Mouse (Mus musculus) CD8-positive naive resting alpha-beta T cell, adult 2 months (primary cell): Measurements from ENCODE around the gene Ccl17.
A peak's percentile ranks its signal among the peaks of the same experiment; 100 is the strongest.

Source experiments
- DNase-seq, 2 experiments: peaks; one replicate each; pipeline ENCODE4 v3.0.0; 2022; ENCODE audit warnings: low read depth in 2 of 2, low spot score in 2 of 2

Gene Ccl17

DNA sequence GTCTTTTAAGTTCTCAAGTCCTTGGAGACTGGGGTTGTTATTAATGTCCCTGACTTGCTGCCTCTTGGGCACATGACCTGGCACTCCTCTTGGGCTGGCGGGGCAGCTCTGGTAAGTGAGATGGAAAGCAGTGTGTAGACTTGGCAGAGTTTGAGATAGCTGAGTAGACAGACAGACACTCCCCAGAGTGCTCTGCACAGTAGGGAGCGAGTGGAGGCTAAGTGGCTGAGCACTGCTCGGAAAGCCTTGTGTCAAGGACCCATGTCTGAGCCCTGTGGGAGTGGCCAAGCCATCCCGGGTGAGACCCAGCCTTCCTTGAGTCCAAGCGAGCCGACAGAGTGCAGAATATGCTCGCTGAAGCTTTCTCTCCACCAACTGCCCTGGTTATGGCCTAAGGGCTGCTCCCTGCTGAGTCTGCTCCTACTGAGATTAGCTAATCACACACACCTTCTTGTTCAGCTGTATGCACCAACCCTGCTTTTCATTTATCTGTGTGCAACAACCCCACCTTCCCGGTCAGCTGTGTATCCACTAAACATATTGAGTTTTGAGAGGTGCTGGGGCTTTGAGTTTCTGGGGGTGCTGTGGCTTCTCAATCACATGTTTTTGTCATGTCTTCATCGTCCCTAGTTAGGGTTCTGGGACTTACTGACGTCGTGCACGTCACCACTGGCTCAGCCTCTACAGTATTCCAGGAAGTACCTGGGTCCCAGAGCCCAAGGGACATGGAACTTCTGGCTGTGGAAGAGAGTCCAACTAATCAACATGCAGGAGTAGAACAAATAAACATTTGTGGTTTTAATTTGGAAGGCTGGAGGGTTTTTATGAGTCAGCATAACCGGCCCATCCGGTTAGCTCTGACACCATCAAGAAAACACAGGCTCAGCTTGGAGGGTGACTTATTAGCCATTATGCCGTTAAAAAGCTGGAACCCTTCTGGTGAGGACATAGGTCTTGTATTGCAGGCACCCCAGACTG lies 22.4 kb upstream of the Ccl17 start:
- DNase-seq = no peak

GRCm38 (mm10) chr8:94789256-94789955 lies 20.8 kb upstream of the Ccl17 start:
- no peak for DNase-seq

DNA sequence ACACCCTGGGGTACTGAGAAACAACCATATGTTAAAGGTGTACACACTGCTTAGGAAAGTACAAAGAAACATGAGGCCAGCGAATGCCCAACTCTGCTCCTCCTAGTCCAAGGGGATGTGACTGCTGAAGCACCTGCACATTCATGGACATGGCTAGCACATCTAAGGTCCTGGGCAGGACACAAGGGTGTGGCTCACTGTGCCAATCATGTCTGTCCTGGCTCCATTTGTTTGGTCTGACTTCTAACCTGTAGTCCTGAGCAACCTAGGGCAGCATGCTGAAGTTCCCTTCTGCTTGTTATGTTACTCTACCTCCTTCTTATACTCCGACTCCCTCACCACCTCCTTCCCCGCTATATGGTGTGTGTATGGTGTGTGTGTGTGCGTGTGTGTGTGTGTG lies 15.9 kb upstream of the Ccl17 start:
- DNase-seq = no peak

GRCm38 (mm10) chr8:94794782-94795181 lies 15.5 kb upstream of the Ccl17 start:
- DNase-seq = no peak

GRCm38 (mm10) chr8:94800278-94800968 lies 9.8 kb upstream of the Ccl17 start:
- DNase-seq = no peak

GRCm38 (mm10) chr8:94801293-94802095 lies 8.8 kb upstream of the Ccl17 start:
- no peak for DNase-seq

DNA sequence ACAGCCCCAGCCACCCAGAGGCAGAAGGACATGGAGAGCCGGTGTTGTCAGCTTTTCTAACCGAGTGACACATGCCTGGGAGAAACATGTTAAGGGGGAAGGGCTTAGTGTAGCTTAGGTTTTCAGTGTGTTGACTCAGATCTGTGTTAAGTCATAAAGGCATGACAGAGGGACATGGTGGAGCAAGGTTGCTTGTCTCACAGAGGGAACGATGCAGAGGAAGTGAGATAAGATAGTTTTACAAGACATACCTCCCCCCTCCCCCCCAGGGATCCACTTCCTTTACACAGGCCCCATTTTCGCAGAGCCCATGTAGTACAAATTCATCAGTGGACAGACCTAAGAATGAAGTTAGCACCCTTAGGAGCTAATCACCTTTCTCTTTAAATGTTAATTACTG lies 7.9 kb upstream of the Ccl17 start:
- no peak for DNase-seq

GRCm38 (mm10) chr8:94803551-94803950 lies 6.7 kb upstream of the Ccl17 start:
- no peak for DNase-seq

DNA sequence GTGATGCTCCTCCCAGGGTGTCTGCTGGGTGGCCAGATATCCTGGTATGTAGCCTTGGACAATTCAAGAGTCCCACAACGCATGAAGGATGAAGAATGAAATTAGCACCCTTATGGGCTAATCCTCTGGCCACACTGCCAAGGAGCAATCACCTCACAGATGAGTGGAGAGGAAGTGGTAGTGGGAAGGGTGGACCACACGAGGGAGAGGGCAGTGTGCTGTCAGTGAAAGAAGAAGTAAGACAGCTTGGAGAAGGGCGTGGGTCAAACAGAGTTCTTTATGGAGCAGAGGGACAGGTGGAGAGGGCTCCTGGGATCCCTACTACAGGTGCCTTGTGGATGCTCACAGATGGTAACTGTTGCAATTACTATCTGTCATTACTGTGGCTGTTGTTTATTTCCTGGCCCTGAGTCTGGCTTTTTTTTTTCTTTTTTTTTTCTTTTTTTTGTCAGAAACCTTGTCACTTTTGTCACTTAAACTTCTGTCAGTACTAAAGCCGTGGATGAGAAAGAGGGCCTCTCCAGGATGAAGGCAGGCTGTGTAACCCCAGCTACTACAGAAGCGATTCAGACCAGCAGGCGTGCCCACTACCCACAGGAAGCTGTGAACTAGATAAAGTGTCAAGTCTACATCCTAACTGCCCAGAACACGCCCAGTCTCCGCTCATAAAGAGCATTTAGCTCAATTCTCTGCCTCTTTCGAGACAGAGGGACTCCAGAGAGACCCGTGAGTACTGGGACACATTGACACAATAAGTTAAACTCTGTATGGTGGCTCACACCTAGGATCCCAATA lies 5.5 kb upstream of the Ccl17 start:
- DNase-seq = no peak

DNA sequence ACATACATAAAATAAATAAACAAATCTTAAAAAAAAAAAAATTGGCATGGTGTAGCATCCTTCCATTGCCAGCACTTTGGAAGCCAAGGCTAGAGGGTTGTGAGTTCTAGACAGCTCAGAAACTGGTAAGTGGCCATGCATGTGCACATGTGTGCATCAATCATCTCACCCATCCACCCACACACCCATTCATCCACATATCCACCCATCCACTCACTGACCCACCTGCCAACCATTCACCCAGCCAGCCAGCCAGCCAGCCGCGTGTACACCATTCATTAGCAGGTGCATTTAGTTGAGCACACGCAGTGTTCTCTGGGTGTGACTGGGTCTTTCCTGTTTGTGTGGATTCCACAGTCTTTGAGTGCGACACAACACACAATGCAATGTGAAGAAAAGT lies 4.4 kb upstream of the Ccl17 start:
- DNase-seq = no peak

DNA sequence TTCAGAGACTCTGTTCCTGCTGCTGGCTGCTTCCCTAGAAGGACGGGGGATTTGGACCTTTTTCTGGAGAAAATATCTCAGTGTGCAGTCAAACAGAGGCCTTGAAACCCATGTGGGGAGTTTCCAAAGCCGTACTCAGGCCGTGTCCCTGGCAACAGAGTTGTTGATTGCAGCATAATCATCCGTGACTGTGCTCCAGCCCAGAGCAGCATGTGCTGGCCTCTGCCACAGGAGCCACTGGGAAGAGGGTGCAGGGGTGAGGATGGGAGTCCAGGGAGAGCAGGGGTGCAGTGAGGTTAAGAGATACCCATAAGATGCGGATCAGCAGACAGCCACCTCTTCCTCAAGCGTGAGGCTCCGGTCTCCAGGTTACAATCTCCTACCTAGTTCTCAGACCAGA lies 2.7 kb upstream of the Ccl17 start:
- DNase-seq = no peak

- DNase-seq = no peak
These were observed 1.9 kb upstream of the Ccl17 start for GRCm38 (mm10) chr8:94808372-94808771.

GRCm38 (mm10) chr8:94810855-94811254 lies 602 bp downstream of the Ccl17 start:
- DNase-seq = no peak

DNA sequence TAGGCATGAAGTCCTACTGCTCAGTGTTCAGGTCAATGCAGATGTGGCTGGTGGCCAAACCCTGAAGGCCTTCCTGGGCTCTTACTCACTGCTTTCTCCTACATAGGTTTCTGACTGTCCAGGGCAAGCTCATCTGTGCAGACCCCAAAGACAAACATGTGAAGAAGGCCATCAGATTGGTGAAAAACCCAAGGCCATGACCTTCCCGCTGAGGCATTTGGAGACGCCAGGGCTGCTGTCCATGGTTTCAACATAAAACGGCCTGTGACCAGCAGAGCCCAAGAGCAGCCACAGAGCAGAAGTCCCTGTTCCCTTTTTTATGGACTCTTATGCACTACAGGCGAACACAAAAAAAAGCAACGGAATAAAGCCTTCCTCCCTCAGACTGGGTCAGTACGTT lies 1.4 kb downstream of the Ccl17 start:
- DNase-seq = no peak

DNA sequence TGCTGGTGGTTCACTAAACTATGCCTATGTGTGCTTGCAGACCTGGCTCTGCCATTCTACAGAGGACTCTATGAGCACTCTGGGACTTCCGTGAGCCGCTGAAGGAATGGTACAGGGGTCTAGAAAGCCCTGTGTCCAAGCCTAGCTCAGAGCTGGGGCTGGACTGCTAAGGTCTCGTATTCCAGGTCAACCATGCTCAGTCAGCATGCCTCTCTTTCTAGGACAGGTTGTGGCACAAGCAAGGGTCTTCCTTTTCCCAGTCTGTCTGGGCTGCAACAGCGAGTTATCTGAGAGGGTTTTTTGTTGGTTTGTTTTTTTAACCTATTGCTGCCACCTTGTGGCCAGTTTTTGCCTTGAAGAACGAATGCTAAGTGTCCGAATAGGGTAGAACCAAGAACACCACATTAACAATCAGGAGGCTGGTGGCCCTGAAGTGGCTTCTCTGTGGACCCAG lies 2.4 kb downstream of the Ccl17 start:
- peak; percentile 63 to 80 for DNase-seq

DNA sequence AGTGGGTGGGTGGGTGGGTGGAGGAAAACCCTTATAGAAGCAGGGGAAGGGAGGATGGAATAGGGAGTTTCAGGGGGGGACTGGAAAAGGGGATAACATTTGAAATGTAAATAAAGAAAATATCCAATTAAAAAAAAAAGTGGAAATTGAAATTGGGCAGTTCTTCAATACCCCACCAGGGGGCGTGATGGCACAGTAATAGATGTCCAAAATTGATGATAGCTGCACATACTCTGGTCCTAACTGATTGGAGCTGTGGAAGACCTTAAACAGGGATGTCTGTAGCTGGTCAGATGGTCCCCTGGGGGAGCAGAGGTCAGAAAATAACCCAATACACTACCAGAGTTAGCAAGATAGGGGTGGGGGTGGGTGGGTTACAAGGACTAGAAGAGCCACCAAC lies 4.3 kb downstream of the Ccl17 start:
- peak; percentile 13 to 38 for DNase-seq

DNA sequence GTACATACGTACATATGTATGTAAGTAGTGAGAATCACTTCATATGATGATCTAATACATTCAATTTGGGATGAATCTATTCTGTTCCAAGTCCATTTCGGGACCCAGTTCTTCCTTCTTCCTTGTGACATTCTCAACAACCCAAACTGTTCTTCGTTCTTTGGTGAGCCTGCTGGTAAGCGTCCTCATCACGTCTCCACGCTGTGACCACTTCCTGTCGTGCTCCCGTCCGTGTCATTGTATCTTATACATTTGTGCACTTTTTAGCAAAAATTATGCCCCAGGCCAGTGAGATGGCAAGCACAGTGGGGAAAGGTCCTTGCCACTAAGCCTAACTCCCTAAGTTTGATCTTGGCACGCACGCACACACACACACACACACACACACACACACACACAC lies 7.7 kb downstream of the Ccl17 start:
- DNase-seq = no peak

- DNase-seq = no peak
These were observed 9.5 kb downstream of the Ccl17 start for GRCm38 (mm10) chr8:94819671-94820179.

DNA sequence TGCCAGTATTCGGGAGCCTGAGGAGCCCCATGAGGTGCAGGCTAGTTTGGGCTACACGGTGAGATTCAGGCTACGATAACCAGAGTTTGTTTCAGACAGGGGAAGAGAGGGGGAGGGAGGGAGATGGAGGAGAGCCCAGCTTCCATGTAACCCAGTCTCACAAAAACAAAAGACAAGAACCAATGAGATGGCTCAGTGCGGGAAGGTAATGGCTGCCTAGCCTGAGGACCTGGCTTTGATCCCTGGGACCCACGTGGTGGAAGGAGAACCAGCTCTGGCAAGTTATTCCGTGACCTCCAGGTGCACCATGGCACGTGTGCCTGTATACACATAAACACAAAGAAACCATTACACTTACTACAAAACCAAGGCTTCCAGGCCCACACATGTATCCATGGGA lies 10.3 kb downstream of the Ccl17 start:
- no peak for DNase-seq

- DNase-seq = no peak
These were observed 11.1 kb downstream of the Ccl17 start for GRCm38 (mm10) chr8:94821381-94821780.
